Mouse (Mus musculus): ENCODE data around the gene Hif3a.

Gene Hif3a

DNA sequence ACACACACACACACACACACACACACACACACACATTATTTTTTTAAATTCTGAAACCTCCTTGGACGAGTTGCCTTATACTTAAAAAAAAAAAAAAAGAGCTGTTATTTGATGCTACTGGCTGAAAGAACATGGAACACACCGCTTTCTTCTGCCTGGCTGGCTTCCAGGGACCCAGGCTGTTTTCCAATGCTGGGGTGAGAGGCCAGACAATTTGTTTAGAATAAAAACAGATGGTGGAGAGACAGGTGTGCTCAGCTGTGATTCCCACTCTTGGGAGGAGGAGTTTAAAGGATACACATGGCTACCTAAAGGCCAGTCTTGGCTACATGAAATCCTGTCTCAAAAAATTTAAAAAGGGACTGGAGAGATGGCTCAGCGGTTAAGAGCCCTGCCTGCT lies 73.8 kb downstream of the Hif3a start:
- DNase-seq = no peak

- DNase-seq = no peak
Measured at GRCm38 (mm10) chr7:16987541-16988149, 74.6 kb downstream of the Hif3a start.

- peak; percentile 95 for DNase-seq
Measured at GRCm38 (mm10) chr7:16982859-16983568, 79.2 kb downstream of the Hif3a start, which contains the start of gene Gm42372. TSS of gene Gm42372 (plus strand) at chr7:16983086.

All from right cerebral cortex, adult 18-20 months (tissue).